Mouse (Mus musculus): Measurements from ENCODE around the gene Olfr38. TPM values are rescaled to one million over a fixed set of nuclear protein-coding genes. Genes with fewer than 3 reads are reported as not detected.

The Olfr38 gene
- polyA plus RNA-seq, 1 experiment: not detected

DNA sequence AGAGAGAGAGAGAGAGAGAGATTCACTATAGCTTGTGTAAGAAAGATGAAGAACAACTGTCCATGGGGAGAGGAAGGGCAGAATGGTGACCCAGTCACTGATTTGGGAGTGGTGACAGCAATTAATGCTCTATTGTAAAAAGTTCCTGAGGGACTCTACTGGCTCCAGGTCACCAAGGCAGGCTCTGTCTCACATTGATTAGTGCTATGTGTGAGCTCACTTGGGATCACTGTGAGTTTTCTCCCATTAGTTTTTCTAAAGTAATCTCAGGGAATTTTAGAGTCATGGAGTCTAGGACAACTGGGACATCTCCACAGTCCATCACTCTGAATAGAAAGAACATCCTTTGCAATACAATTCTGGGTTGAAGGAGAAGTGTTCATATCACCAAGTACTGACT lies 28.6 kb downstream of the Olfr38 start, which contains the start of gene Olfr452:
Gene Olfr452 (plus strand): TSS at position 301 of the 400 bp plus-strand sequence.
- Histone ChIP-seq H3K27ac (ENCODE audit: insufficient read depth, low read length) (no peak within 1 kb of the TSS), H3K4me3 (replicated peaks; ENCODE audit: insufficient read depth, low read depth, low read length) (no peak within 1 kb of the TSS), H3K4me1 (ENCODE audit: control insufficient read depth, insufficient read depth, low read length) (no peaks in the 10 kb centered on the region), H3K27me3 (ENCODE audit: control insufficient read depth, insufficient read depth, low read length) (no peaks in the 10 kb centered on the region)
- DNase-seq: no peak
- no peak for TF ChIP-seq POLR2A (IDR thresholded peaks at IDR 0.05; ENCODE audit: borderline replicate concordance, insufficient read depth, low read length)
- TF ChIP-seq CTCF (IDR thresholded peaks at IDR 0.05; ENCODE audit: borderline replicate concordance, insufficient read depth, low read depth, low read length): no peak

DNA sequence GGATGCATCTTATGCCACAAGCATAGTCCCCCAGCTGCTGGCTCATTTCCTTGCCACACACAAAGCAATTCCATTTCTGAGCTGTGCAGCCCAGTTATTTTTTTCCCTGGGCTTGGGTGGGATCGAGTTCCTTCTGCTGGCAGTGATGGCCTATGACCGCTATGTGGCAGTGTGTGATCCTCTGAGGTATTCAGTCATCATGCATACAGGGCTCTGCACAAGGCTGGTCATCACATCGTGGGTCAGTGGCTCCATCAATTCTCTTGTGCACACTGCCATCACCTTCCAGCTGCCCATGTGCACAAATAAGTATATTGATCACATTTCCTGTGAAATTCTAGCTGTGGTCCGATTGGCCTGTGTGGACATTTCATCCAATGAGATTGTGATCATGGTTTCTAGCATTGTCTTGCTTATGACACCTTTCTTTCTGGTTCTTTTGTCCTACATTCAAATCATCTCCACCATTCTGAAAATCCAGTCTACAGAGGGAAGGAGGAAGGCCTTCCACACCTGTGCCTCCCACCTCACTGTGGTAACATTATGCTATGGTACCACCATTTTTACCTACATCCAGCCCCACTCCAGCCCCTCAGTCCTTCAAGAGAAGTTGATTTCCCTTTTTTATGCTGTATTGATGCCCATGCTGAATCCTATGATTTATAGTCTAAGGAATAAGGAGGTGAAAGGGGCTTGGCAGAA lies 34.2 kb downstream of the Olfr38 start:
- no peaks in the 10 kb centered on the region for H3K4me1 ChIP-seq (ENCODE audit: control insufficient read depth, insufficient read depth, low read length)
- no peak overlapping the region for H3K27ac ChIP-seq (ENCODE audit: insufficient read depth, low read length)
- H3K4me3 ChIP-seq (replicated peaks; ENCODE audit: insufficient read depth, low read depth, low read length): no peak overlapping the region
- DNase-seq: no peak
- no peak; the same call in 1 of the 2 replicates for TF ChIP-seq CTCF (IDR thresholded peaks at IDR 0.05; ENCODE audit: borderline replicate concordance, insufficient read depth, low read depth, low read length)
- WGBS: 50% methylated on average over 4 of the region's 4 CpGs
- H3K27me3 ChIP-seq (ENCODE audit: control insufficient read depth, insufficient read depth, low read length): no peaks in the 10 kb centered on the region

DNA sequence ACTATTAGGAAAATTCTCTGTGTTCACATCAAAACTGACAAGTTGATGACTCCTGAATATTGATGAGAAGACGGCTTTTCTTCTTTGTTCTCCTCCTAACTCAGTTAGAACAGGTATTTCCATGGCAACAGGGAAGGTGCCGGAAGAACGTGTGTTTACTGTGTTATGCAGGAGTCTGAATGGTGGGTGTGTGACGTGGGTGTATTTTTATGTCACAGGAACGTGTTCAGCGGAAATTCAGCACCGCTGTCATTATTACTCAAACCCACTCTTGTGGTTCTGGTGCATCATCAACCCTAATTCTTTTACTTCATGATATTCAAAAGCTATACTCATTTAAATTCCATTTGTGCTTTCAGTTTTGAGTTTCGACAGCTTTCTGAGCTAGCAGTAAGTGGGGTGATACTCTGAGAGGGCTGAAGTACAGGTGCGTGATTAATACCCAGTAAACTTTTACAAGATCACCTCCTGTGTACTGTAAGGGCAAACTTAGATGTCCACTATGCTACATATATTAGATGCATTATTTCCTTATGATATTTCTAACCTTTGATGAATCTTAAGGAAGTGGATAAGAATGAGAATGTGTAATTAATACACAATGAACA lies 34.8 kb downstream of the Olfr38 start:
- no peaks in the 10 kb centered on the region for H3K27me3 ChIP-seq (ENCODE audit: control insufficient read depth, insufficient read depth, low read length)
- no peaks in the 10 kb centered on the region for H3K4me1 ChIP-seq (ENCODE audit: control insufficient read depth, insufficient read depth, low read length)
- H3K4me3 ChIP-seq (replicated peaks; ENCODE audit: insufficient read depth, low read depth, low read length): no peak overlapping the region
- DNase-seq: no peak
- TF ChIP-seq CTCF (IDR thresholded peaks at IDR 0.05; ENCODE audit: borderline replicate concordance, insufficient read depth, low read depth, low read length) (no peak), POLR2A (IDR thresholded peaks at IDR 0.05; ENCODE audit: borderline replicate concordance, insufficient read depth, low read length) (no peak)
- no peak overlapping the region for H3K27ac ChIP-seq (ENCODE audit: insufficient read depth, low read length)
- 81% methylated on average over 9 of the region's 9 CpGs for WGBS

DNA sequence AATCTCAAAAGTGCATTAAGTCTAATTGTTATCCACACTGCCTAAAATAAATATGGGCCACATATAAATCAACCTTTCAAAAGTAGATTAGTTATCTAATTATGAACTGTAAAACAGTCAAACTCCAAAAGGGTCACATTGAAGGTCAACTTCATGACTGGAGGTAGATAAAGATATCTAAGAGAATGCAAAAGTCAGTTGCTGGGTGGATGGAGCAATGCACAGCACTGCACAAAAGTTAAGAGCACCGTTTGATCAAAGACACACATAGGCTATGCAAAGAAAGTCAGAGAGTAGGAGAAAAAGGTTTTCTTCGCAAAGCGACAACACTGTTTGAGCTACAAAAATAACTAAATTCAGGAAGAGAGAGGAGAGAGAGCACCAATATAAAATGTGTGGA lies 38.8 kb downstream of the Olfr38 start:
- 83% methylated on average over 3 of the region's 3 CpGs for WGBS

DNA sequence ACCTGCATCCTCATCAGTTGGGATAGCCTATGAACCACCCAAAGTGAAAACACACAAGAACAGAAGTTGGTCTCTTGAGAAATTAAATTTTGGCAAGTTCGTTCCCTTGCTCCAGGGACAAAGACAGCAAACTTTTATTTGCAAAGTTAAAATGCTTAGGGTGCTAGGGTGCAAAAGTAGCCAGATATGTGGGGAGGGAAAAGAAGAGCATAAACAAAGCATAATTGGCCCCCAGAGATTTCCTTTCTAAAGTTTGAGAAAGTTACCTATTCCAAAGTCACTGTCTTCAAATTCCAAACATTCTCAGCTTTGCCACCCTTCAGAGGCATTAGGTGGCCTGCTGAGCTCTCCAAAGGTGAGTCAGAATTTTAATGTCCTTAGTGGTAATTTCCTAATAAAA lies 55.4 kb downstream of the Olfr38 start, which contains the start of gene Olfr450:
Gene Olfr450 (plus strand): TSS at position 301 of the 400 bp plus-strand sequence.
- 69% methylated on average over 1 of the region's 1 CpGs for WGBS
- Histone ChIP-seq H3K4me3 (replicated peaks; ENCODE audit: insufficient read depth, low read depth, low read length) (no peak within 1 kb of the TSS), H3K27me3 (ENCODE audit: control insufficient read depth, insufficient read depth, low read length) (no peaks in the 10 kb centered on the region), H3K27ac (ENCODE audit: insufficient read depth, low read length) (no peak within 1 kb of the TSS), H3K4me1 (ENCODE audit: control insufficient read depth, insufficient read depth, low read length) (no peaks in the 10 kb centered on the region)
- no peak for TF ChIP-seq CTCF (IDR thresholded peaks at IDR 0.05; ENCODE audit: borderline replicate concordance, insufficient read depth, low read depth, low read length)
- no peak for TF ChIP-seq POLR2A (IDR thresholded peaks at IDR 0.05; ENCODE audit: borderline replicate concordance, insufficient read depth, low read length)
- no peak for DNase-seq

More for the DNA sequence above, 38.8 kb downstream of the Olfr38 start:
- Histone ChIP-seq H3K4me1 (ENCODE audit: control insufficient read depth, insufficient read depth, low read length) (no peaks in the 10 kb centered on the region), H3K4me3 (replicated peaks; ENCODE audit: insufficient read depth, low read depth, low read length) (no peak overlapping the region), H3K27ac (ENCODE audit: insufficient read depth, low read length) (no peak overlapping the region), H3K27me3 (ENCODE audit: control insufficient read depth, insufficient read depth, low read length) (no peaks in the 10 kb centered on the region)
- TF ChIP-seq POLR2A (IDR thresholded peaks at IDR 0.05; ENCODE audit: borderline replicate concordance, insufficient read depth, low read length) (no peak), CTCF (IDR thresholded peaks at IDR 0.05; ENCODE audit: borderline replicate concordance, insufficient read depth, low read depth, low read length) (no peak)
- no peak for DNase-seq

Other genes starting within 250 kb of the Olfr38 start
- not detected in 2 replicates for gene Olfr455, start 208.8 kb upstream of the Olfr38 start, polyA plus RNA-seq (2012; rRNA removed)
- not detected in 2 replicates for gene Tcaf3, start 158.7 kb upstream of the Olfr38 start, polyA plus RNA-seq (2012; rRNA removed)
- gene Tcaf2, start 111.2 kb upstream of the Olfr38 start, polyA plus RNA-seq (2012; rRNA removed): 0.55 and 0.87 TPM in 2 replicates
- 92.9 and 103 TPM in 2 replicates for gene Tcaf1, start 46.3 kb upstream of the Olfr38 start, polyA plus RNA-seq (2012; rRNA removed)
- not detected in 2 replicates for gene Olfr453, start 17.0 kb upstream of the Olfr38 start, polyA plus RNA-seq (2012; rRNA removed)
- not detected in 2 replicates for gene Olfr452, start 28.7 kb downstream of the Olfr38 start, polyA plus RNA-seq (2012; rRNA removed)
- gene Olfr450, start 55.5 kb downstream of the Olfr38 start, polyA plus RNA-seq (2012; rRNA removed): not detected in 2 replicates
- not detected in 2 replicates for gene Olfr449, start 78.0 kb downstream of the Olfr38 start, polyA plus RNA-seq (2012; rRNA removed)
- not detected in 2 replicates for gene Olfr448, start 134.0 kb downstream of the Olfr38 start, polyA plus RNA-seq (2012; rRNA removed)
- not detected in 2 replicates for gene Olfr447, start 152.5 kb downstream of the Olfr38 start, polyA plus RNA-seq (2012; rRNA removed)
- not detected in 2 replicates for gene Olfr446, start 165.0 kb downstream of the Olfr38 start, polyA plus RNA-seq (2012; rRNA removed)
- not detected in 2 replicates for gene Olfr444, start 192.7 kb downstream of the Olfr38 start, polyA plus RNA-seq (2012; rRNA removed)